Mouse (Mus musculus) kidney, adult 11 months (tissue): ENCODE results near the gene Lmtk2.

Source experiments
- DNase-seq: peaks from one replicate; pipeline ENCODE4 v3.0.0; 2022

Lmtk2 gene

GRCm38 (mm10) chr5:144181249-144181648 lies 81.0 kb downstream of the Lmtk2 start:
- no peak for DNase-seq

GRCm38 (mm10) chr5:144182542-144183247 lies 82.5 kb downstream of the Lmtk2 start:
- no peak for DNase-seq

- DNase-seq, result no peak
Observed at GRCm38 (mm10) chr5:144183248-144183559, 83.0 kb downstream of the Lmtk2 start.

GRCm38 (mm10) chr5:144183647-144184335 lies 83.6 kb downstream of the Lmtk2 start:
- no peak for DNase-seq

- DNase-seq, result no peak
Observed at GRCm38 (mm10) chr5:144184350-144185045, 84.3 kb downstream of the Lmtk2 start.

GRCm38 (mm10) chr5:144188422-144188821 lies 88.2 kb downstream of the Lmtk2 start:
- no peak for DNase-seq

GRCm38 (mm10) chr5:144189327-144189726 lies 89.1 kb downstream of the Lmtk2 start:
- no peak for DNase-seq

GRCm38 (mm10) chr5:144189950-144190583 lies 89.8 kb downstream of the Lmtk2 start, which contains the start of gene Bhlha15:
Gene Bhlha15 (plus strand): TSS chr5:144190286.
- peak; percentile 78 for DNase-seq

- no peak for DNase-seq
Observed at GRCm38 (mm10) chr5:144191026-144191425, 90.8 kb downstream of the Lmtk2 start.

- DNase-seq, result no peak
Observed at GRCm38 (mm10) chr5:144192673-144193072, 92.4 kb downstream of the Lmtk2 start.

GRCm38 (mm10) chr5:144194416-144194815 lies 94.2 kb downstream of the Lmtk2 start:
- DNase-seq, result no peak

- no peak for DNase-seq
Observed at GRCm38 (mm10) chr5:144195567-144195966, 95.3 kb downstream of the Lmtk2 start.

- no peak for DNase-seq
Observed at GRCm38 (mm10) chr5:144200616-144201015, 100.4 kb downstream of the Lmtk2 start.

GRCm38 (mm10) chr5:144202430-144202829 lies 102.2 kb downstream of the Lmtk2 start:
- DNase-seq, result no peak

GRCm38 (mm10) chr5:144203398-144203959 lies 103.2 kb downstream of the Lmtk2 start:
- DNase-seq, result no peak

GRCm38 (mm10) chr5:144204303-144204702 lies 104.1 kb downstream of the Lmtk2 start:
- DNase-seq, result no peak

- DNase-seq, result peak; percentile 30
Observed at GRCm38 (mm10) chr5:144204911-144205310, 104.7 kb downstream of the Lmtk2 start.

- DNase-seq, result no peak
Observed at GRCm38 (mm10) chr5:144206069-144206468, 105.8 kb downstream of the Lmtk2 start.

GRCm38 (mm10) chr5:144207478-144207877 lies 107.2 kb downstream of the Lmtk2 start:
- DNase-seq, result no peak

- no peak for DNase-seq
Observed at GRCm38 (mm10) chr5:144214453-144214852, 114.2 kb downstream of the Lmtk2 start.

GRCm38 (mm10) chr5:144215992-144216391 lies 115.8 kb downstream of the Lmtk2 start:
- DNase-seq, result no peak

GRCm38 (mm10) chr5:144218061-144218460 lies 117.8 kb downstream of the Lmtk2 start:
- DNase-seq, result no peak

- peak; percentile 31 for DNase-seq
Observed at GRCm38 (mm10) chr5:144219306-144219705, 119.1 kb downstream of the Lmtk2 start.
